Mouse (Mus musculus) C2C12 (cell line): ENCODE data around the gene Olfr1443.

Experiments
- CEBPB ChIP-seq: IDR thresholded peaks from one replicate; pipeline ENCODE4 v1.6.1; 2011; ENCODE audit warnings: low read depth, mild to moderate bottlenecking, control low read depth, moderate library complexity
- CTCF ChIP-seq: IDR thresholded peaks from one replicate; pipeline ENCODE4 v1.5.1; 2011; ENCODE audit not compliant: control insufficient read depth, insufficient read depth, insufficient read length
- FOSL1 ChIP-seq: IDR thresholded peaks from one replicate; pipeline ENCODE4 v1.8.0; 2011; ENCODE audit warnings: mild to moderate bottlenecking, low read length; ENCODE audit not compliant: poor library complexity, insufficient read depth, severe bottlenecking
- MAX ChIP-seq: IDR thresholded peaks from one replicate; pipeline ENCODE4 v1.6.1; 2011; ENCODE audit warnings: mild to moderate bottlenecking, control low read depth
- MYOD1 ChIP-seq: IDR thresholded peaks from one replicate; pipeline ENCODE4 v1.6.1; 2011; ENCODE audit warnings: low read depth; ENCODE audit not compliant: control insufficient read depth, insufficient read length
- MYOG ChIP-seq: IDR thresholded peaks from one replicate; pipeline ENCODE4 v1.6.1; 2011; ENCODE audit not compliant: control insufficient read depth, insufficient read length; ENCODE audit errors: extremely low read depth
- USF1 ChIP-seq: IDR thresholded peaks from one replicate; pipeline ENCODE4 v1.6.1; 2011; ENCODE audit warnings: low read depth, mild to moderate bottlenecking, control low read depth, moderate library complexity

GRCm38 (mm10) chr19:12722308-12722707 lies 44.4 kb downstream of the Olfr1443 start:
- no peak for TF ChIP-seq CTCF
- no peak for TF ChIP-seq MYOD1
- no peak for TF ChIP-seq USF1
- TF ChIP-seq MYOG = no peak
- TF ChIP-seq MAX = no peak
- TF ChIP-seq CEBPB = no peak
- TF ChIP-seq FOSL1 = no peak
